Mouse (Mus musculus) heart, embryonic 14.5 days (tissue): ENCODE measurements around the gene Parp1. TPM values are rescaled to one million over a fixed set of nuclear protein-coding genes. Genes with fewer than 3 reads are reported as not detected.

Experiments used
- microRNA-seq: library from miRNA; unstranded; fragments of <30 nt; microRNA quantifications from one replicate; pipeline ENCODE4, GENCODE M21; 2016
- polyA plus RNA-seq: library from polyadenylated mRNA; unstranded; fragments of >200 nt; fragmentation: Nextera tagmentation; extraction: Ambion mirVana; gene quantifications from 2 replicates; pipeline ENCODE4 v1.2.1, GENCODE M21; 2014

The Parp1 gene
- polyA plus RNA-seq, 1 experiment from 2014 or later, result 78.1 TPM

Small RNA genes within 50 kb of the gene (microRNA-seq; reads per million reads assigned to microRNA genes)
- not detected for gene Mir6904

Other genes starting within 250 kb of the Parp1 start
- 5.5 and 5.6 TPM in 2 replicates for gene Itpkb, start 238.4 kb upstream of the Parp1 start, polyA plus RNA-seq
- gene Stum, start 85.4 kb upstream of the Parp1 start, polyA plus RNA-seq, result 0.45 and 0.97 TPM in 2 replicates
- 13.8 and 15.1 TPM in 2 replicates for gene Lin9, start 72.2 kb downstream of the Parp1 start, polyA plus RNA-seq
- 0.14 TPM in 1 of 2 replicates, not detected in the other for gene Mixl1, start 128.1 kb downstream of the Parp1 start, polyA plus RNA-seq
- gene Acbd3, start 157.1 kb downstream of the Parp1 start, polyA plus RNA-seq, result 23.7 and 24.6 TPM in 2 replicates
- gene H3f3a, start 245.0 kb downstream of the Parp1 start, polyA plus RNA-seq, result 1,749 and 1,827 TPM in 2 replicates